Mouse (Mus musculus): ENCODE results near the gene Gm3542. TPM values are rescaled to one million over a fixed set of nuclear protein-coding genes. Genes with fewer than 3 reads are reported as not detected.
"Not testable (repeated sequence)": the region's sequence is repeated elsewhere in the genome, so short reads cannot be mapped to it uniquely, and the experiment has no call there.

Gene Gm3542
- total RNA-seq (2021), result not detected
- long read RNA-seq, experiment 1, result 0 reads
- long read RNA-seq, experiment 2, result 0 reads

- DNase-seq (ENCODE audit: low spot score), result not testable (repeated sequence)
These were observed at the start of gene Gm3542 for GRCm38 (mm10) chr14:5334828-5335227. TSS of gene Gm3542 (minus strand) at chr14:5334928.

Other genes with a start within 250 kb of the Gm3542 start
- not detected for gene Gm8279, start 203.4 kb downstream of the Gm3542 start, total RNA-seq (2021)
- gene Gm3317, start 170.4 kb downstream of the Gm3542 start, total RNA-seq (2021), result not detected
- gene Gm8271, start 149.1 kb downstream of the Gm3542 start, total RNA-seq (2021), result not detected
- gene Gm3526, start 74.3 kb downstream of the Gm3542 start, total RNA-seq (2021), result not detected
- not detected for gene Gm3500, start 54.1 kb upstream of the Gm3542 start, total RNA-seq (2021)
- gene Gm3194, start 120.5 kb upstream of the Gm3542 start, total RNA-seq (2021), result under 1 TPM in 1 of 2 experiments, not detected in 1; 0.26 TPM
- not detected for gene Gm8246, start 142.9 kb upstream of the Gm3542 start, total RNA-seq (2021)
- gene Gm3187, start 149.3 kb upstream of the Gm3542 start, total RNA-seq (2021), result not detected
- not detected for gene Gm3488, start 166.7 kb upstream of the Gm3542 start, total RNA-seq (2021)
- gene Gm3532, start 203.6 kb upstream of the Gm3542 start, total RNA-seq (2021), result not detected

Measured in gastrocnemius, adult 18-20 months (tissue).